Mouse (Mus musculus) cortical plate, adult 2 months (tissue): Measurements from ENCODE around the gene Klk1b9.
"Not testable (repeated sequence)": the region's sequence is repeated elsewhere in the genome, so short reads cannot be mapped to it uniquely, and the experiment has no call there.

Source experiments
- CTCF ChIP-seq: fragments of 200-500 bp; IDR thresholded peaks from 2 replicates; pipeline ENCODE4 v1.5.1; 2011; ENCODE audit warnings: mild to moderate bottlenecking, control low read depth, low read length; ENCODE audit not compliant: insufficient read depth; ENCODE audit errors: extremely low read depth
- POLR2A ChIP-seq: fragments of 200-500 bp; IDR thresholded peaks from 2 replicates; pipeline ENCODE4 v1.6.1; 2011; ENCODE audit warnings: mild to moderate bottlenecking, low read length, control low read depth; ENCODE audit not compliant: insufficient read depth; ENCODE audit errors: extremely low read depth

DNA sequence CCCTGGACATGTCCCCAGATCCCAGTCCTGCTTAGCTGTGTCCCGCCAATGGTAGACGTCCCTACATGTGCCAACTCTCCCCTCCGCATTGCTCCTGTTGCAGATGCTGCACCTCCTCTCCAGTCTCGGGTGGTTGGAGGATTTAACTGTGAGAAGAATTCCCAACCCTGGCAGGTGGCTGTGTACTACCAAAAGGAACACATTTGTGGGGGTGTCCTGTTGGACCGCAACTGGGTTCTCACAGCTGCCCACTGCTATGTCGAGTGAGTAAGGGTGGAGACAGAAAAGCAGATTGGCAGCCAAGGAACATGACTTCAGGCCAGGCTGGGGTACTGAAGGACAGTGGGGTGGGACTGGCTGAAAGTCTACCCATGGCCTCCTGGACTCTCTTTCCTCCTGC, 38.8 kb downstream of the Klk1b9 start:
- not testable (repeated sequence) for TF ChIP-seq POLR2A, CTCF
